Mouse (Mus musculus) right cerebral cortex, postnatal 4 days (tissue): Measurements from ENCODE around the gene Chd1.
A peak's percentile ranks its signal among the peaks of the same experiment; 100 is the strongest.
"Not testable (repeated sequence)": the region's sequence is repeated elsewhere in the genome, so short reads cannot be mapped to it uniquely, and the experiment has no call there.

Source experiments
- DNase-seq: peaks from one replicate; pipeline ENCODE4 v3.0.0-alpha.2; 2022

The Chd1 gene

DNA sequence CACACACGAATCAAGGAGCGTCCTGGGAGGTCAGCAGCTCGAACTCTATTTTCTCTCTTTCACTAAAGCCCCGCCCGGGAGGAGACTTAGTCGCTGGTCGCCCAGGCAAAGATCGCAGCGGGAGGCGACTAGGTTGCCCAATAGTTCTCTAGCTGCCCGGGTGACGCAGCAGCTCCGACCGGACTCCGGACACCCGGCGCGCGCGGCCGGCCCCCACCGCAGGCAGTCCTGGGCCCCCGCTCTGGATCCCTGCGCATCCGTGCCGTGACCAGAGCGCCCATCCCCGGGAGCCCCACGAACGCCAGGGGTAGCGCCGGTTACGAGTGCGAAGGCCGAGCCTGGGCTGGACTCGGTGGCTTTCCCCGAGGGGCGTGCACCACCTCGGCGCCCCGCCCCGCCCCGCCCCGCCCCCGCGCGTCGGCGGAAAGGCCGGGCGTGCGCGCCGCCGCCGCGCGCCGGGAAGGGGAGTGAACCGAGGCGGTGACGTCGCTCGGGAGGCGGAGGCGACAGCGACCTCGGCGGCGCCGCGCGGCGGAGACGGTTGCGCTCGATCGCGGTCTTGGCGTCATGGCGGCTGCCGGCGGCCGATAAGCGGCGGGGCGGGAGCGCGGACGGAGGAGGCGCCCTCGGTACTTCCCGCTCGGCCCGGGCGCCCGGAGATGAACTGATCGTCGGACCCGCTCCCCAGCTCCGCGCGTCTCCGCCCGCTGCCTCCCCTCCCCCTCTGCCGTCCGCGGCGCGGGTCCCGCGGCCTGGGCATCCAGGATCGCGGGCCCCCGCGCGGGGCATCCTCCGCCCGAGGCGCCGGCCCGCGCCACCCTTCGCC, at the start of gene Chd1:
Gene Chd1, plus strand, starts transcription at position 493 of the 826 bp plus-strand sequence.
- DNase-seq = peak; percentile 89

DNA sequence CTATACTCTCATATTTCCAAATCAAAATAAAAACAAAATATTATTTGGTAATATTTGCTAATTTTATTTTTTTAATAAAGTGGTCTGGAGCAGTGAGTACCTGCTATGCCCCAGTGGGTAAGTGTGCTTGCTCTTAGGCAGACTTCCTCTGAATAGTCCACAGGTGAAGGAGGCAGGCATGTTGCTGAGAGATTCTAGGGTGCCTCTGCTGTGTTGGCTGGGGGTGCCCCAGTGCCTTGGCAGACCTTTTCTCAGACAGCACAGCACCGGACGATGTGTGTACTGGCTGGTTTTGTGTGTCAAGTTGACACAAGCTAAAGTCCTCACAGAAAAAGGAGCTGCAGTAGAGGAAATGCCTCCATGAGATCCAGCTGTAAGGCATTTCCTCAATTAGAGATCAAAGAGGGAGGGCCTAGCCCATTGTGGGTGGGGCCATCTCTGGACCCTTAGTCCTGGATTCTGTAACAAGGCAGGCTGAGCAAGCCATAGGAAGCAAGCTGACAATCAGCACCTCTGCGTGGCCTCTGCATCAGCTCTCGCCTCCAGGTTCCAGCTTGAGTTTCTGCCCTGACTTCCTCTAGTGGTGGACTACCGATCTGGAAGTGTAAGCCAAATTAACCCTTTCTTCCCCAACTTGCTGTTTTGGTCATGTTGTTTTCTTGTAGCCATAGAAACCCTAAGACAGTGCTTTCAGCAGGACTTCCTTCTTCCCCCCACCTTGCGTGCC, 47.7 kb upstream of the Chd1 start:
- DNase-seq = no peak

DNA sequence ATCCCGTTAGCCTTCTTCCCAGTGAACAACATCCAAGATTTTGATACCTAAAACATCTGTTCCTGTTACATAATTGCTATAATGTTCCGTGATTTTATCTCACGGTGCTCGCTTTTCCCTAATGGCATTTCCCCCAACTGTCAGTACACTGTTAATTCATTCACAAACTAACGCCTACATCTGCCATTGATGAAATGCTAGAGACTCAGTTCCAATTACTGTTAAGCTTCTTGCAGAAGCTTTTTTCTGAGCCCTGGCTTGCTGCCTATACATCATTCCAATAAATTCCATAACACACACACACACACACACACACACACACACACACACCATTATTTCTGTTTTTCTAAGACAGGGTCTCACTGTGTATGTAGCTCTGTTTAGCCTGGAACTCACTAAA, 31.9 kb upstream of the Chd1 start:
- DNase-seq = no peak

DNA sequence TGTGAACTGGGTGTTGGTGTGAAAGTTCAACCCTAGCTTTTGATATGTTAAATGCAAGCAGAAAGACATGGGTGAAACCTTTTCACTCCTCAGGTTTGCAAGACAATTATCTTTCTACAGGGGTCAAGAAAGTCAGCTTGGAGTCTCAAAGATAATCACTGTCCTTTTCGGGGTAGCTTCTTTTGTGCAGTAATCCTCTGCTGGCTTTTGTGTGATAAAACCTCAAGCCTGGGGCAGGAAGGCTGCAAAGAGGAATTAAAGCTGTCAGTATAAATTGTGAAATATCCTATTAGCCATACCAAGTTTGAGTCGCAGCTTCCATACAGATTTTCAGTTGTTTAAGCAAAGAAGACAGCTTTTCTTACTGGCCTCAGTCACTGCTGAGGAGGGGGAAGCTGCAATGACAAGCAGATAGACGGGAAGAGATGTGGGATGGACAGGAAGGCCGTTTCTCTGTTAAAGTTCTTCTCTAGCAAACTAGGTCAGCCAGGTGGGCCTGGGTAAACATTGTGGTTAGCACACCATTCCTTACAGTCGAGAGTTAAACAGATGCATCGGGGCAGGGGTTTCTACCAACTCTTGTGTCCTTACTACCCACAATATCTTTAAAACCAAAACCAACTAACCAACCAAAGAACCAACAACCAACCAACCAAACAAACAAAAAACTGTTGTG, 26.7 kb upstream of the Chd1 start:
- no peak for DNase-seq

DNA sequence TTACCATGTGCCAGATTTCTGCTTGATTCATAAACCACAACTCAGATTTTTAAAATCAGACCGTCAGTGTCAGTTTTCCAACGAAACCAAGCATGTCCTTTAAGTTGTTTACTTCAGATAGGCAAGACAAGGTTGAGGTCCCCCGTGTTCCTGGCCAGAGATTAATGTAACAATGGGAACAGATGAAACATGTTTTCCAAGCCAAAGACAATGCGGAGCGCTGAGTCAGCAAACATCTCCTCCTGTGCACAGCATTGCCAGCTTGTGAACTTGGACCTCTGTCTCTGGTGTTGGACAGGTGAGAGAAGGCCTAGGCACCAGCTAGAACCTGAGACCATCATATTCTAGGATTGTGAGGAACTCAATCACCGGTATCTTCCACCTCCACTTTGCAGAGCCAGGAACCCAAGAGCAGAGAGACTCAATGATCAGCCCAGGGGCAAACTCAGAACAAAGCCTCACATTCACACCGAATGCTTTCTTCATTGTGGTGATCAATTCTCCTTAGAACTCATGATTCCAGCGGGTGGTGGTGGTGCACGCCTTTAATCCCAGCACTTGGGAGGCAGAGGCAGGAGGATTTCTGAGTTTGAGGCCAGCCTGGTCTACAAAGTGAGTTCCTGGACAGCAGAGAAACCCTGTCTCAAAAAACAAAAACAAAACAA, 24.7 kb upstream of the Chd1 start:
- DNase-seq = no peak

DNA sequence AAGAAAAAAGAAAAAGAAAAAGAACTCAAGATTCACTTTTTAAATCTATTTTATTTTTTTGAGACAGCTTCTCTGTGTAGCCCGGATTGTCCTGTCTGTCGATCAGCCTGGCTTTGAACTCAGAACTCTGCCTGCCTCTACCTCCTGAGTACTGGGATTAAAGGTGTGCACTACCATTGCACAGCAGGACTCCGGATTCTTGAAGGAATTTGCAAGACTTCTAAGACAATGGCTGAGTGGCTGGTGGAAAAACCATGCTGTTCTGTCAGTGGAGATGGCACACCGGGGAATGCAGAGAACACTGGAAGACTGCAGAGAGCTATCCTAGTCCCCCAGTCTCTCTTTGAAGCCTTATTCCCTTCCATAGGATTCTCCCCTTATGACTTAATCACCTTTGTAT, 24.1 kb upstream of the Chd1 start:
- no peak for DNase-seq

DNA sequence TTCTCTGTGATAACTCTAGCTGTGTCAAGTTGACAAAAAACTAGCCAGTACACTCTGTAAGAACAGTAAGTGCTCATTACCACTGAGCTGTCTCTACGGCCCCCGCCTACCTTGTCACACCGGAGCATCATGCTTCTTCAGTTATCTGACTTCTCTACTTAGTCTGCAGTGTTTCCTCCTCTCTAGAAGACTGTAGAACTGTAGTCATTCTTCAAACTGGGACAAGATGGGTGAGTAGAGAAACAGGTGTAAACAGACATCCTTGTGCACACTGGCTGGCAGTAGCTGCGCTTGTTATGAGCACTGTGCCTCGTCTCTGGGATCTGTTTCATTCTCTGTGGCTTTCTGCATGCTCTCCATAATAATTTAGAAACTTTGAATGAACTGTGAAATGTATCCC, 18.4 kb upstream of the Chd1 start:
- DNase-seq = no peak

DNA sequence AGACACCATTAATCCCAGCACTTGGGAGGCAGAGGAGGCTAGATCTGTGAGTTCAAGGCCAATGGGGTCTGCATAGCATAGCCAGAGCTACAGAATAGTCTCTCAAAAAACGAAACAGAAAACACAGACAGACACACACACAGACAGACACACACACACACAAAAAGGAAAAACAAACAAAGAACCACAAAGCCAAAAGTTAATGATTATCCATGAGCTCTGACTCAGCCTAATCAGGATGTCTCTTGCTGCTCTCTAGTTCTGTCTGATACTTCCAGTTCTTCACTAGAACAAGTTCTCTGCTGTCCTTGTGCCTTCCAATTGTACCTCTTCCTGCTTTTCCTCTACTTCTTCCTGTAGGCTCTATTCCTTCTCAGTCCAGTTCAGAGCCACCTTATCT, 14.5 kb upstream of the Chd1 start:
- DNase-seq = no peak

DNA sequence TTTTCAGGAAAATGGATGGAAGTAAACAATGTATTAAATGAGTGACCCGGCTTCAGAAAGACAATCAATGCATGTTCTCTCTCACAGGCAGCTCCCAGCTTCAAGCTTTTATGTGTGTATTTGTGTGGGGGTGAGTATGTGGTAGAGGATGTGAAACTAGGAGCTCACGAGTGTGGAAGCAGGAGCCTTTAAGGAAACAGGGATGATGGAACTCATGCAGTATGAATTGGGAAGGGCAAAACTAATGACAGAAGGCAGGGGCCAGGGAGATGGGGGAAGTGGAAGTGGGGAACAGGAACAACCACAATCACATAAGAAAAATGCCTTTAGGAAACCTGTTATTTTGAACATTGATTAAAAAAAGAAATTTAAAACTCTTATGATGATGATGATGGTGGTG, 9.2 kb upstream of the Chd1 start:
- no peak for DNase-seq

DNA sequence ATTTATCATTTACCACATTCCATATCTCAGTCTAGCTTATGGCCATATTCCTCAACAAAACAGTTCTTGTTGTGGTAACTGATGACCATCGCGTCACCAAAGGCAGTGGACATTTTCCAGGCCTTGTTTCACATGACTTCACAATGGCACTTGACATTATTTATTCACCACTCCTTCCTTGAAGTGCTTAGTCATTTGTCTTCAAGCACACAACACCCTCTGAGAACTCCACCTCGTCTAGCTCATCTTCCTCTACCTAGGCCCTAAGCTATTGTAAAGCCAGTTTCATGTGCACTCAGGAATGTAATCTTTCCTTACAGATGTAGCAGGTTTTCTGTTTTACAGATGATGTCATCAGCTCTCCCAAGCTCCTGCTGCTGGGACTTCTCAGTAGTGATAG, 5.8 kb upstream of the Chd1 start:
- DNase-seq = no peak

DNA sequence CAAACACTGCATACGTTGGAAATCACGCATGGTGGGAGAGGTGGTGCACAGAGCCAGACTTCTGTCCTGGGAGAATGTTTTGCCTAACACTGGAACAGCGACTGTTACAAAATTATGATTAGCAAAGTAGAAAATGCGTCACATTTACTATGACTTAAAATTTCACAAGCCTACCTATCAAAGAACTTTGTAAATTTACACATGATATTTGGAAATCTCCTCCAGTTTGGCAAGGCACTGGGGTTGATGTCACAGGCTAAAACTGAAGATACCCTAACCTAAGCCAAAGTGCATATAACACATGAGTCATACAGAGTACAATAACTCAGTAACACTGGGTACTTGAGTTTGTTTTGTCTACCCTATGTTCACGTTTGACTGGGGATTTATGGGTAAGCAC, 3.3 kb upstream of the Chd1 start:
- no peak for DNase-seq

DNA sequence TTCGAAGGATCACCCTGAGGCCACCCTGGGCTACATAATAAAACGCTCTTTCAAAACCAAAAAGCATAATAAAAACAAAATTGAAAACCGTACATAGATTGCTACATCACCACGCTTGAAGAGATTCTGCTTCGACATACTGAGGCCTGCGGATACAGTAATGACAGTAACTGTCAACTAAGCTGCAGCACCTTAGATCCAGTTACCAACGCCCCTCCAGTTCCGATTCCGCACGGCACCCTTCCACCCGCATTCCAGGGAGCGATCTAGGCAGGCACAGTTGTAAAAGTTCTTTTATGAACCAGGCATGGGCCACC, 651 bp upstream of the Chd1 start:
- DNase-seq = no peak

DNA sequence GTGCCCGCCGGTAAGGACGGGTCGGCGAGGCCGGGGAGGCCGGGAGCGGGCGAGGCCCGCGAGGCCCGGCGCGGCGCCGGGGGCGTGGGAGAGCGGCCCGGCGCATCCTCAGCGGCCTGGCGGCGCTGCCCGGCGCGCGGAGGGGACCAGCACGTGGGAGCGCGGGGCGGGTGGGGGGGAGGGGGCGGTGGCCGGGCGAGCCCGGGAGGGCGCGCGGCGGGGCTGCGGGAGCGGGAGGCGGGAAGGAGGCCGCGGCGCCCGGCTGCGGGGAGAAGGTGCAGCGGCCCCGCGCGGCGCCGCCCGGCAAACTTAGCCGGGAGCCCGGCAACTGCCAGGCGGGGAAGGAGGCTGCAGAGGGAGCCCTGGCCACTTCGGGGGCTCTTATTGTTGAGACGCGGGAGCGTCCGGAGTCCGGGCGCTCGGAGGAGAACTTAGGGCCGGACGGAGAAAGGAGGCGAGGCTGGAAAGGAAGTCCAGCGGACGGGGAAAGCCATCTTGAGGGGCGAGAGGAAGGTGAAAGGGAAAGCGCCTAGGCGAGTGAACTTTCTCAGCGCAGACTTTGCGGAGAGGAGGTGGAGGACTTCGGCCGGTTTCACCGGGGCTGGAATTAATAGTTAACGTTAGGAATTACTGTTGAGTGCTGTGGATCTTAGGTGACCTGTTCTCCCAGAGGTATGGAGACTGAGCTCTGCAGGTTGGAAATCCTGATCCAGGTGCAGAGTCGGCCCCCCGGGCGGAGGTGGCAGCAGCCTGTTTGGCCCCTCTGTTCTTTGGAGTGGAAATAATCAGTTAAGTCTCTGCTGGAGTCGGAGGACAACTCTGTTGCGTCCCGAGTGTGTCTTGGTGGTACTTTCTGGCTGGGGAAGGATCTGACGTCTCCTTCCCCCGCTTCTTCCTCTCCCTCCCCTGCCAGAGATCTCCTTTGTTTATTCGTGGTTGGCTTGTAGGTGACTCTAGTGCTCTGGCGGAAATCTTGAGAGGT, 827 bp downstream of the Chd1 start:
- DNase-seq = peak; percentile 39

DNA sequence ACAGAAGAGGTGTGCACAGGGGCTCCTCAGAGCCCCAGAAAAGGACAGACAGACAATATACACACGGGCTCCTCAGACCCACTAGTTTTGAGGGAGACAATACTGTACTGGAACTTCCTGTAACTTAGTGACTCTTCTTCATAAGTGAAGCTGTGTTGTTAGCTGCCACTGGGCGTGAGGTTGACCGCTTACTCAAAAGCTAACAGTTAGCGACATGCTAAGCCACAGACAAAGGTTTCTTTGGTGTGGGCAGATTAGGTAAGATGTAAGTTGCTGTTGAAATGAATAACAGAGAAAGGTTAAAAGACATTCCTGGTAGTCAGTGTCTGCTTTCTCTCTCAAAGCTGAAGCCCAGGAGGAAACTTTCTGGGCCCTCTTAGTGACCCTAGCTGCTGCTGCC, 9.7 kb downstream of the Chd1 start:
- no peak for DNase-seq

DNA sequence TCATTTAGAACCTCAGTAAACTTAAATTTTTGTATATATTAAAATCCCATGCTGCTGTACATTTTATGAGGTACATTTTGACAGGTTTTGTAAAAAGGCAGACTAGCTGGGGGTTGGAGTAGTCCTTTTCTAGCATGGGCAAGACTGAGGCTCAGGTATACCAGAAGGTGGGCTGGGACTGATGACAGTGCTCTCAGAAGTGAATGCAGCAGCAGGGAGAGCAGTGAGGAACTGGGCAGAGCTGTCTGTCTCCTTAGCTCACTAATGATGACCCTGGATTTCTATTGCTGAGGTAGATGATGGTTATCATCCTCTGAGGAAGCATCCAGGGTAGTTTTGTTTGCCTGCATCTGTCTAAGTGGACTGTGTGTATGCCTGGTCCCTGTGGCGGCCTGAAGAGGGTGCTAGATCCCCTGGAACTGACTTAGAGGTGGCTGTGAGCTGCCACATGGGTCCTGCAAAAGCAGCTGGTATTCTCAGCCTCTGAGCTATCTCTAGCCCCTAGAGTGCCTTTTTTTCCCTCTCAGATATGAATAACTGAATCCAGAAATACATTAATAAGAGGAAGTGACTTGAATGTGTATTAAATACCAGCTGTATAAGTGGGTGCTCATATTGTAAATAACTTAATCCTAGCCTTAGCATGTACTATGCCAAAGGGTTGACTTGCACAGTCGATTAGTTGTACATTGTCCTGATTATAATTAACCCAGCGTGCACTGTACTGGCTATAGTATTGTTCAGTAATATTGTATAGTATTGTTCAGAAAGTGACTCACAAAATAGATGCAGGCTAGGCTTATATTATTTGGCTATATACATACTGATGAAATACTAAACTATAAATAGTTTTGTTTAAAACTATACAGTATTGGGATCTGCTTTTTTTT, 10.5 kb downstream of the Chd1 start:
- DNase-seq = peak; percentile 8

DNA sequence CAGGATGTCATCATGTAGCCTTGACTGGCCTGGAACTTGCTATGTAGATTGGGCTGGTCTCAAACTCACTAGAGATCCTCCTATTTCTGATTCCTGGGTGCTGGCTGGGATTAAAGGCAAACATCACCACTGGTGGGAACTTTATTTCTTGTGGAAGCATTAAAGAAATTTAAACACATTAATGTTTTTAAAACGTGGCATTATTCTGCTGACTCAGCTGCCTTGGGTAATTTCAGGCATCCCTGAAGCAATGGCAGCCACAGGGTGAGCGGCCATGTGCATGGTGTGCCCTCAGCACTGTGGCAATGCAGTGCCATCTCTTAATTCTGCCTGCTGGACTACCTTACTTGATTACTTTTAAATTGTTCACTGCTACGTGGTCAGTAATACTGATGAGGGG, 11.2 kb downstream of the Chd1 start:
- DNase-seq = no peak

DNA sequence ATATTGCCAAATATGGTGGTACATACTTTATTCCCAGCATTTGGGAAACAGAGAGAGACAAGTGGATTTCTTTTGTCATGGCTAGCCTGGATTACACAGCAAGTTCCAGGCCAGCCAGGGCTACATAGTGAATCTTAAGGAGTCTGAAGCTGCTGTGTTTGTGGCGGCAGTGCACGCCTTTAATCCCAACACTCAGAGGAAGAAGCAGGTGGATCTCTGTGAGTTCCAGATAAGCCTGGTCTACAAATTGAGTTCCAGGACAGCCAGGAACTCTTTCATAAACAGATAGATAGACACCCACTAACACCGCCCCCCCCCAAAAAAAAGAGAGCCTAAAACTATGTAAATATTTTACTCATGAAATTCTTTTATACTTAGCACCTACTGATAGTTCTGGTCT, 16.1 kb downstream of the Chd1 start:
- DNase-seq = no peak

DNA sequence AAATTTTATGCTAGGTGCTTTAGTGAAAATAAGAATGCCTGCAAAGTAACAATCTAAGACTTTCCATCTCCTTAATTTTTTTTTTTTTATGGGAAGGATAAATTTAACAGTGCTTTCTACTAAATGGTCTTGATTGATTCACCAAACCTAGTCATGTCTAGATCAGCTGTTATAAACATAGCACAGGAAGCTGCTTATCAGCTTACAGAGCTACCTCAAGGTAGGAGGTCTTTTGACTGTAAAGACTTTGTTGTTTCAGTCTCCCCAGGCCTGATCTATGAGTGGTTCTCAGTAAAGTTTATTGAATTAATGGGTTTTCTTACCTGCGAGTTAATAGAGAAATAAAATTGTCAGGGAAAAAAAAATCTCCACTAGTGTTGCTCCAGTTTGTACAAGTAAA, 18.5 kb downstream of the Chd1 start:
- DNase-seq = no peak

DNA sequence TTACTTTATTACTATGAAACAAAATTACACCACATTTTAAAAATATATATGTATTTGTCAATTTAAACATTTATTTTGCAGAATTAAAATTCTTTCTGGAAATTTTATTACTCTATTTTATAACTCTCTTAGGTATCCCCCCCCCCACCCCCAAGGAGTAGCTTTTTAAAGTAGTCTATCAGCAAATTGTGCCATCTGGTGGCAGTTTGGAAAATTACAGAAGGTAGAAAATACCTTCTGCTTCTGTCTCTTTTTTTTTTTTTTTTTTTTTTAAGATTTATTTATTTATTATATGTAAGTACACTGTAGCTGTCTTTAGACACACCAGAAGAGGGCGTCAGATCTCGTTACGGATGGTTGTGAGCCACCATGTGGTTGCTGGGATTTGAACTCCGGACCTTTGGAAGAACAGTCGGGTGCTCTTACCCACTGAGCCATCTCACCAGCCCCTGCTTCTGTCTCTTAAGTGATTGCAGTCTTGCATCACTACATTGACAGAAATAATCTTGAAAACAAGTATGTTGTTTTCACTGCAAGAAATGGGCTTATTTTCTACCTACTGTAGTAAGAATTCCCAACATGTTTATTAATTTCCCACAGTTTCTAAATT, 19.2 kb downstream of the Chd1 start:
- DNase-seq = not testable (repeated sequence)

DNA sequence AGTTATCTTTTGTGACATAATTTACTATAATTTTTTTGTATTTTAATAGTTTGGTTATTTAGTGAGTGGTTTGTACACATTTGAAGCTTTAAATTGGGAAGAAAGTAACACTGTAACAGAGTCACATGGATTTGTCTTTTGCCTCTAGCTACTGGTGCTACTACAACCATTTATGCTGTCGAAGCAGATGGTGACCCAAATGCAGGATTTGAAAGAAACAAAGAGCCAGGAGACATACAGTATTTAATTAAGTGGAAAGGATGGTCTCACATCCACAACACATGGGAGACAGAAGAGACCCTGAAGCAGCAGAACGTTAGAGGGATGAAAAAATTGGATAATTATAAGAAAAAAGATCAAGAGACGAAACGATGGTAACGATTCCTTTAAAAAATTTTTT, 26.9 kb downstream of the Chd1 start:
- no peak for DNase-seq
